Mouse (Mus musculus) liver, adult 2 months (tissue): ENCODE data around the gene Tuba1a.

ENCODE experiments used
- CTCF ChIP-seq: fragments of 200-500 bp; IDR thresholded peaks from 2 replicates; pipeline ENCODE4 v1.5.1; 2011; ENCODE audit warnings: low read depth, low read length, control low read depth
- POLR2A ChIP-seq: fragments of 200-500 bp; IDR thresholded peaks from 2 replicates; pipeline ENCODE4 v1.6.1; 2011; ENCODE audit warnings: low read length, control low read depth; ENCODE audit not compliant: insufficient read depth; ENCODE audit errors: extremely low read depth

GRCm38 (mm10) chr15:98985240-98985981 lies 31.9 kb upstream of the Tuba1a start:
- no peak for TF ChIP-seq CTCF
- 0 out of 2 replicates have a peak, but pooled peaks have one; percentile 26 for TF ChIP-seq POLR2A
